Mouse (Mus musculus) thymus, adult 2 months (tissue): ENCODE measurements around the gene Plcl1.

Experiments
- CTCF ChIP-seq: fragments of 200-500 bp; IDR thresholded peaks from 2 replicates; pipeline ENCODE4 v1.5.1; 2012; ENCODE audit warnings: mild to moderate bottlenecking, control low read depth, low read length, moderate library complexity, borderline replicate concordance; ENCODE audit not compliant: control insufficient read depth, poor library complexity, insufficient read depth; ENCODE audit errors: extremely low read depth
- POLR2A ChIP-seq: fragments of 200-500 bp; IDR thresholded peaks from 2 replicates; pipeline ENCODE4 v1.6.1; 2012; ENCODE audit warnings: mild to moderate bottlenecking, low read length, control low read depth, moderate library complexity; ENCODE audit not compliant: control insufficient read depth, poor library complexity, insufficient read depth; ENCODE audit errors: extremely low read depth

DNA sequence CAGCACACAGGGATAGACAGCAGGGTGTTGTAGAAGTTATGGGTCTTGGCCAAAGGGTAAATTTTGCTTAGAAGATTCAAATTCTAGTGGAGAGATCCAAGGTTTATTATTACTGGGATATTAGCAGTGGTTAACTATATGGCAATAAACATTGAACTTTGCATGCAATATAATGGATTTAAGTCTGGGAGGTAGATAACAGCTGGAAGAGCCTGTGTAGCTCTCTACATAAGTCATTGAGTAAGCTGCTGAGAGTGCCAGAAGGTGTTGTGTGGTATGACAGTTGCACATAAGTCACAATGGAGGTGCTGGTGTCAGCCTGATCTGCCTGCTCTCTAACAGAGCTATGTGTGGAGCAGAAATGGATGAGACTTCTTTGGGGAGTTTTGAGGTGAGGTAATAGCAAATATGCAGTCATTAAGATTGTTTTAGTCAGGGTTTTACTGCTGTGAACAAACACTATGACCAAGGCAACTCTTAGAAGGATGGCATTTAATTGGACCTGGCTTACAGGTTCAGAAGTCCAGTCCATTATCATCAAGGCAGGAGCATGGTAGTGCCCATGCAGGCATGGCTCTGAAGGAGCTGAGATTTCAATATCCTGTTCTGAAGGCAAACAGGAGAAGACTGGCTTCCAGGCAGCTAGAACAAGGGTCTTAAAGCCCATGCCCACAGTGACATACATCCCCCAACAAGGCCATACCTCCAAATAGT is 364.5 kb downstream of the Plcl1 start:
- TF ChIP-seq CTCF (no peak), POLR2A (no peak)
